Mouse (Mus musculus) myocyte (in vitro differentiated cells): ENCODE measurements at regions not wholly inside any gene's neighbourhood (a gene's known extent, or its start where the extent isn't known, plus 50 kb on each side); places are given as distances from the start of the nearest gene placed in this dataset.

Experiments
- CEBPB ChIP-seq: IDR thresholded peaks from 2 replicates; pipeline ENCODE4 v1.6.1; 2011; ENCODE audit warnings: mild to moderate bottlenecking, moderate library complexity; ENCODE audit not compliant: poor library complexity, insufficient read depth, severe bottlenecking
- MYOD1 ChIP-seq, 3 experiments: IDR thresholded peaks; one replicate each; pipeline ENCODE4 v1.6.1; 2011; ENCODE audit warnings: control low read depth in 2 of 3, low read depth in 2 of 3, mild to moderate bottlenecking in 2 of 3, moderate library complexity in 1 of 3; ENCODE audit not compliant: insufficient read length in 2 of 3, control insufficient read depth in 1 of 3
- POLR2A ChIP-seq: IDR thresholded peaks from one replicate; pipeline ENCODE4 v1.6.1; 2011; ENCODE audit warnings: low read depth, mild to moderate bottlenecking, control low read depth, moderate library complexity; ENCODE audit not compliant: insufficient read length

GRCm38 (mm10) chr7:137859681-137860080 is 422.3 kb downstream of the Glrx3 start:
- TF ChIP-seq MYOD1 (IDR thresholded peaks at IDR 0.05; ENCODE audit: control insufficient read depth in 1 of 3, insufficient read length in 2 of 3, low read depth in 2 of 3) (no peak), CEBPB (no peak), POLR2A (no peak)
